8 mouse cellular contexts compared by ENCODE assay signal in the genomic region with DNA sequence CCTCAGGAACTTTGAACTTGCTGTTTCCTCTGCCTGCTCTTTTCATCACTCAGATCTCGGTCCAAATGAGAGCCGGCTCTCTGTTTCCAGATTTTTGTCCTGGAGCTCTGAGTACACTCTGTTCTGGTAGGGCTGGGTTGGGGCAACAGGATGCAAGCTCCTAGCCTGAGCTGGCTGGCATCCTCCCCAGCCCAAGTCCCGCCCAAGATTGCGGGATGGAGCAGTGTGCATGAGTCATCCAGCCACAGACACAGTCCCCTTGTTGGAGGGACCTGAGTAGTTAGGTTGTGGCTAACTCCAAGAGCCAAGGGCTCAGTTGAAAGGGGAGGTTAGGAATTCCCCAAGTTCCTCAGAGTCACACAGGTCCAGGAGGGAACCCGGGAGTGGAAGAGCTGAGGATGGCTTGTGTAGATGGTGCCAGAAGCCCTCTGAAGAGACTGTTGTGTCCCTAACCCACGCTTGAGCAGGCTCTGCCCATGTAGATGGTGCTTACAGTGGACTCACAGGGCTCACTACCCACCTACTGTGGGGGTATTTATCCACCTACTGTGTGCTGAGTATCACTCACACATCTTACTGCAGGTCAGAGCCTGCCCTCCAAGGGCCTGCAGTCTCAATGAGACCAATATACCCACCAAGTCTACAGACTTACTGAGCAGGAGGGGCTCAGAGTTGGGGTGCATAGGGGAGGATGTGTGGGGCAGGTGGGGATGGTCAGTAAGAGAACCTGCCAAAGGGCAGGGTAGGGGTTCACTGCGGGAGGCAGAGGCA. TPM values are rescaled to one million over a fixed set of nuclear protein-coding genes. Genes with fewer than 3 reads are reported as not detected.
DNase-seq lines count a peak whose midpoint lies in the region; ATAC-seq lines count a peak whose summit lies in the region.

No protein-coding gene starts in this region.

- ATAC-seq in heart, embryonic 15.5 days (replicated peaks; ENCODE audit: insufficient number of reproducible peaks, insufficient read depth, low FRiP score, low read depth), result peak; percentile 58

- no peak overlapping the region for H3K4me3 ChIP-seq in heart, embryonic 15.5 days

- no peak overlapping the region for H3K27ac ChIP-seq in heart, embryonic 15.5 days

- no peak overlapping the region for H3K4me2 ChIP-seq in heart, embryonic 15.5 days

- peaks cover 7% of the 10 kb centered on the region for H3K4me1 ChIP-seq in heart, embryonic 15.5 days (replicated peaks)

- intact Hi-C loops in left cerebral cortex, postnatal 36 days (cut with DNase I), result no loop called here
- intact Hi-C loops in left cerebral cortex, postnatal 4 days (cut with DNase I), result no loop called here

- 55% methylated on average over 7 of the region's 7 CpGs for WGBS in heart, embryonic 15.5 days

- no peaks in the 10 kb centered on the region for H3K9me3 ChIP-seq in heart, embryonic 15.5 days (replicated peaks)

- H3K27me3 ChIP-seq in heart, embryonic 15.5 days, result no peaks in the 10 kb centered on the region

- H3K36me3 ChIP-seq in heart, embryonic 15.5 days, result no peaks in the 10 kb centered on the region

- no peak overlapping the region for H3K9ac ChIP-seq in heart, embryonic 15.5 days

- peak; percentile 32 to 38 for DNase-seq in left cerebral cortex, postnatal 36 days (ENCODE audit: low spot score in 2 of 2)
- no peak for DNase-seq in left cerebral cortex, postnatal 4 days
- peak; percentile 91 for DNase-seq in adipocyte (ENCODE audit: low spot score)
- DNase-seq in lung, postnatal 4 days, result peak; percentile 65 to 81
- no peak for DNase-seq in spleen, postnatal 10 days (ENCODE audit: low spot score in 2 of 2)
- DNase-seq in thymus, postnatal 25 days, result no peak
- no peak for DNase-seq in right cerebral cortex, postnatal 25 days

RNA-seq across cellular contexts. Expression of a gene that starts 17.0 kb away (rescaled TPM):
- total RNA-seq in left cerebral cortex, postnatal 36 days (2021), result 10 to 100 TPM; 34.0 to 39.7 TPM
- total RNA-seq in left cerebral cortex, postnatal 4 days (2021), result 1 to 10 TPM; 2.5 to 3.0 TPM
- 0.82 and 1.5 TPM in 2 replicates for polyA plus RNA-seq in heart, embryonic 15.5 days (2015; fragmentation: Nextera tagmentation; extraction: Ambion mirVana)

Comparison
In these comparisons a context has a peak if more than half of its experiments do, and no peak if none do; other contexts are left out.
1. DNase-seq: peak in left cerebral cortex, postnatal 36 days (2 of 2), adipocyte (single experiment) and lung, postnatal 4 days (2 of 2); none in left cerebral cortex, postnatal 4 days (single experiment), spleen, postnatal 10 days (0 of 2), thymus, postnatal 25 days (single experiment) and right cerebral cortex, postnatal 25 days (single experiment).
2. RNA of a gene that starts 17.0 kb away (total RNA-seq): 34.0 to 39.7 TPM in left cerebral cortex, postnatal 36 days; 2.5 to 3.0 TPM in left cerebral cortex, postnatal 4 days; every median in the first group is over 4 times any median in the second.